Mouse (Mus musculus): ENCODE measurements around the gene Hist1h3d.
"Not testable (repeated sequence)": the region's sequence is repeated elsewhere in the genome, so short reads cannot be mapped to it uniquely, and the experiment has no call there.

The Hist1h3d gene

GRCm38 (mm10) chr13:23575271-23575851, at the start of gene Hist1h3d:
Gene Hist1h3d, plus strand, starts transcription at chr13:23575763.
- ATAC-seq (ENCODE audit: insufficient number of reproducible peaks, low FRiP score, low TSS enrichment), result no peak

- no peak for ATAC-seq (ENCODE audit: insufficient number of reproducible peaks, low FRiP score, low TSS enrichment)
These were observed 49.7 kb upstream of the Hist1h3d start for GRCm38 (mm10) chr13:23525901-23526300.

GRCm38 (mm10) chr13:23526312-23526711, 49.3 kb upstream of the Hist1h3d start:
- 0 out of 2 replicates have a peak, but pooled peaks have one; percentile 22 for ATAC-seq (ENCODE audit: insufficient number of reproducible peaks, low FRiP score, low TSS enrichment)

GRCm38 (mm10) chr13:23529005-23529404, 46.6 kb upstream of the Hist1h3d start:
- no peak for ATAC-seq (ENCODE audit: insufficient number of reproducible peaks, low FRiP score, low TSS enrichment)

- ATAC-seq (ENCODE audit: insufficient number of reproducible peaks, low FRiP score, low TSS enrichment), result no peak
These were observed 45.9 kb upstream of the Hist1h3d start for GRCm38 (mm10) chr13:23529480-23530165.

- ATAC-seq (ENCODE audit: insufficient number of reproducible peaks, low FRiP score, low TSS enrichment), result no peak
These were observed 45.2 kb upstream of the Hist1h3d start for GRCm38 (mm10) chr13:23530181-23530900.

- peak; percentile 83 for ATAC-seq (ENCODE audit: insufficient number of reproducible peaks, low FRiP score, low TSS enrichment)
These were observed 44.4 kb upstream of the Hist1h3d start, which contains the start of gene Hist1h4h for GRCm38 (mm10) chr13:23530901-23531875. Gene Hist1h4h, plus strand, starts transcription at chr13:23531050.

- no peak for ATAC-seq (ENCODE audit: insufficient number of reproducible peaks, low FRiP score, low TSS enrichment)
These were observed 43.1 kb upstream of the Hist1h3d start for GRCm38 (mm10) chr13:23532262-23533075.

- peak; percentile 73 for ATAC-seq (ENCODE audit: insufficient number of reproducible peaks, low FRiP score, low TSS enrichment)
These were observed 41.8 kb upstream of the Hist1h3d start, which contains the start of gene Hist1h2af for GRCm38 (mm10) chr13:23533560-23534367. Gene Hist1h2af, plus strand, starts transcription at chr13:23533906.

GRCm38 (mm10) chr13:23534368-23535131, 41.0 kb upstream of the Hist1h3d start:
- no peak for ATAC-seq (ENCODE audit: insufficient number of reproducible peaks, low FRiP score, low TSS enrichment)

GRCm38 (mm10) chr13:23535137-23536075, 40.2 kb upstream of the Hist1h3d start, which contains the start of gene Hist1h3g:
Gene Hist1h3g, plus strand, starts transcription at chr13:23535422.
- peak; percentile 87 for ATAC-seq (ENCODE audit: insufficient number of reproducible peaks, low FRiP score, low TSS enrichment)

GRCm38 (mm10) chr13:23536076-23536822, 39.3 kb upstream of the Hist1h3d start:
- no peak for ATAC-seq (ENCODE audit: insufficient number of reproducible peaks, low FRiP score, low TSS enrichment)

- no peak for ATAC-seq (ENCODE audit: insufficient number of reproducible peaks, low FRiP score, low TSS enrichment)
These were observed 38.4 kb upstream of the Hist1h3d start for GRCm38 (mm10) chr13:23537006-23537710.

GRCm38 (mm10) chr13:23538249-23538648, 37.3 kb upstream of the Hist1h3d start:
- no peak for ATAC-seq (ENCODE audit: insufficient number of reproducible peaks, low FRiP score, low TSS enrichment)

- ATAC-seq (ENCODE audit: insufficient number of reproducible peaks, low FRiP score, low TSS enrichment), result not testable (repeated sequence)
These were observed 35.7 kb upstream of the Hist1h3d start for GRCm38 (mm10) chr13:23539821-23540220.
